ENCODE assay signal across 10 mouse cellular contexts in genomic region chr1:136947394-136948126, GRCm38 (mm10). TPM values are rescaled to one million over a fixed set of nuclear protein-coding genes. Genes with fewer than 3 reads are reported as not detected.
DNase-seq lines count a peak whose midpoint lies in the region; ATAC-seq and TF ChIP-seq lines count a peak whose summit lies in the region.
"Had no signal": no experiment of that assay in that cellular context is flagged by ENCODE, and none has a peak within 500 bp of the region (broad histone marks: within the 10 kb centered on the region; RNA-seq: fewer than 3 reads in every experiment).

No protein-coding gene starts in this region.

- no peak for ATAC-seq in embryonic facial prominence, embryonic 13.5 days (ENCODE audit: insufficient number of reproducible peaks, insufficient read depth, low FRiP score, low TSS enrichment, low read depth)
- ATAC-seq in intestine, embryonic 16.5 days = no peak
- ATAC-seq in neural tube, embryonic 12.5 days (ENCODE audit: low FRiP score, low read depth) = no peak

- TF ChIP-seq CTCF in kidney, adult 2 months (conservative IDR thresholded peaks at IDR 0.05; ENCODE audit: insufficient read depth, insufficient read length, low read depth, low read length) = no peak

- H3K27me3 ChIP-seq in kidney, adult 2 months (replicated peaks; ENCODE audit: control insufficient read depth, insufficient read depth, low read length) = peaks cover 21% of the 10 kb centered on the region
- H3K27me3 ChIP-seq in embryonic facial prominence, embryonic 13.5 days = peaks cover 95% of the 10 kb centered on the region
- peaks cover 15% of the 10 kb centered on the region for H3K27me3 ChIP-seq in intestine, embryonic 16.5 days (replicated peaks; ENCODE audit: control insufficient read depth, insufficient read depth, low read length)
- peaks cover 90% of the 10 kb centered on the region for H3K27me3 ChIP-seq in neural tube, embryonic 12.5 days (replicated peaks)

- no peak overlapping the region for H3K9ac ChIP-seq in embryonic facial prominence, embryonic 13.5 days
- H3K9ac ChIP-seq in intestine, embryonic 16.5 days (ENCODE audit: low read depth, low read length) = peak overlapping the region; percentile 85
- no peak overlapping the region for H3K9ac ChIP-seq in neural tube, embryonic 12.5 days

- 9% methylated on average over 20 of the region's 20 CpGs for WGBS in kidney, adult 2 months
- WGBS in embryonic facial prominence, embryonic 13.5 days = 1% methylated on average over 20 of the region's 20 CpGs
- 2% methylated on average over 20 of the region's 20 CpGs for WGBS in intestine, embryonic 16.5 days
- WGBS in neural tube, embryonic 12.5 days = under 1% methylated on average over 20 of the region's 20 CpGs

- no peaks in the 10 kb centered on the region for H3K9me3 ChIP-seq in embryonic facial prominence, embryonic 13.5 days
- H3K9me3 ChIP-seq in intestine, embryonic 16.5 days (ENCODE audit: control insufficient read depth, low read length) = no peaks in the 10 kb centered on the region
- H3K9me3 ChIP-seq in neural tube, embryonic 12.5 days = no peaks in the 10 kb centered on the region

- no peaks in the 10 kb centered on the region for H3K36me3 ChIP-seq in kidney, adult 2 months (ENCODE audit: control insufficient read depth, insufficient read depth, low read length)
- no peaks in the 10 kb centered on the region for H3K36me3 ChIP-seq in embryonic facial prominence, embryonic 13.5 days
- H3K36me3 ChIP-seq in intestine, embryonic 16.5 days (ENCODE audit: control insufficient read depth, insufficient read depth, low read length) = no peaks in the 10 kb centered on the region
- no peaks in the 10 kb centered on the region for H3K36me3 ChIP-seq in neural tube, embryonic 12.5 days

- no peak for TF ChIP-seq POLR2A in kidney, adult 2 months (IDR thresholded peaks at IDR 0.05; ENCODE audit: low read depth, low read length)

- peak overlapping the region; percentile 30; the same call in 1 of the 2 replicates for H3K4me3 ChIP-seq in kidney, adult 2 months (ENCODE audit: insufficient read depth, low read depth, low read length)
- peak overlapping the region; percentile 52 for H3K4me3 ChIP-seq in embryonic facial prominence, embryonic 13.5 days
- peak overlapping the region; percentile 71 for H3K4me3 ChIP-seq in intestine, embryonic 16.5 days (ENCODE audit: low read length)
- H3K4me3 ChIP-seq in neural tube, embryonic 12.5 days = peak overlapping the region; percentile 18; the same call in 1 of the 2 replicates

- H3K4me2 ChIP-seq in embryonic facial prominence, embryonic 13.5 days = peak overlapping the region; percentile 91
- H3K4me2 ChIP-seq in intestine, embryonic 16.5 days (ENCODE audit: low read depth, low read length) = peak overlapping the region; percentile 74
- peak overlapping the region; percentile 93 for H3K4me2 ChIP-seq in neural tube, embryonic 12.5 days (replicated peaks)

- H3K4me1 ChIP-seq in kidney, adult 2 months (ENCODE audit: control insufficient read depth, insufficient read depth, low read length) = peaks cover 3% of the 10 kb centered on the region; the same call in 1 of the 2 replicates
- H3K4me1 ChIP-seq in embryonic facial prominence, embryonic 13.5 days = peaks cover 30% of the 10 kb centered on the region
- H3K4me1 ChIP-seq in intestine, embryonic 16.5 days (ENCODE audit: control insufficient read depth, insufficient read depth, low read length) = peaks cover 19% of the 10 kb centered on the region
- H3K4me1 ChIP-seq in neural tube, embryonic 12.5 days = peaks cover 23% of the 10 kb centered on the region

- H3K27ac ChIP-seq in kidney, adult 2 months (ENCODE audit: insufficient read depth, low read depth, low read length) = no peak overlapping the region
- no peak overlapping the region for H3K27ac ChIP-seq in embryonic facial prominence, embryonic 13.5 days
- peak overlapping the region; percentile 62 for H3K27ac ChIP-seq in intestine, embryonic 16.5 days (ENCODE audit: low read length)
- H3K27ac ChIP-seq in neural tube, embryonic 12.5 days = no peak overlapping the region

- DNase-seq in kidney, adult 2 months = no peak
- no peak for DNase-seq in kidney, adult 18-20 months
- no peak for DNase-seq in thymus, postnatal 4 days
- DNase-seq in spleen, adult 12 weeks (ENCODE audit: low spot score) = no peak
- no peak for DNase-seq in gastrocnemius, postnatal 25 days
- DNase-seq: lung, postnatal 36 days had no signal

RNA-seq across cellular contexts. Expression of gene Nr5a2, which starts 12.7 kb away (rescaled TPM):
- 0.38 and 0.58 TPM in 2 replicates for polyA plus RNA-seq in kidney, adult 2 months (2012; rRNA removed)
- polyA plus RNA-seq in embryonic facial prominence, embryonic 13.5 days (2015; fragmentation: Nextera tagmentation; extraction: Ambion mirVana) = 1.3 and 1.6 TPM in 2 replicates
- polyA plus RNA-seq in intestine, embryonic 16.5 days (2015; fragmentation: Nextera tagmentation; extraction: Ambion mirVana) = 8.4 and 9.0 TPM in 2 replicates
- 1.3 and 1.8 TPM in 2 replicates for polyA plus RNA-seq in neural tube, embryonic 12.5 days (2016; fragmentation: Nextera tagmentation; extraction: Ambion mirVana)
- total RNA-seq in gastrocnemius, postnatal 25 days (2021) = under 1 TPM; 0.29 to 0.61 TPM
- polyA plus RNA-seq: cortical plate, adult 2 months had no signal

Comparison
In these comparisons a context has a peak if more than half of its experiments do, and no peak if none do; other contexts are left out.
1. H3K4me3 ChIP-seq: peak in every context shown above with its lines; median percentile 71 in intestine, embryonic 16.5 days; 52 in embryonic facial prominence, embryonic 13.5 days; 30 in kidney, adult 2 months; 18 in neural tube, embryonic 12.5 days.